Comparison of ENCODE assay signal across 8 mouse cellular contexts in the genomic region with DNA sequence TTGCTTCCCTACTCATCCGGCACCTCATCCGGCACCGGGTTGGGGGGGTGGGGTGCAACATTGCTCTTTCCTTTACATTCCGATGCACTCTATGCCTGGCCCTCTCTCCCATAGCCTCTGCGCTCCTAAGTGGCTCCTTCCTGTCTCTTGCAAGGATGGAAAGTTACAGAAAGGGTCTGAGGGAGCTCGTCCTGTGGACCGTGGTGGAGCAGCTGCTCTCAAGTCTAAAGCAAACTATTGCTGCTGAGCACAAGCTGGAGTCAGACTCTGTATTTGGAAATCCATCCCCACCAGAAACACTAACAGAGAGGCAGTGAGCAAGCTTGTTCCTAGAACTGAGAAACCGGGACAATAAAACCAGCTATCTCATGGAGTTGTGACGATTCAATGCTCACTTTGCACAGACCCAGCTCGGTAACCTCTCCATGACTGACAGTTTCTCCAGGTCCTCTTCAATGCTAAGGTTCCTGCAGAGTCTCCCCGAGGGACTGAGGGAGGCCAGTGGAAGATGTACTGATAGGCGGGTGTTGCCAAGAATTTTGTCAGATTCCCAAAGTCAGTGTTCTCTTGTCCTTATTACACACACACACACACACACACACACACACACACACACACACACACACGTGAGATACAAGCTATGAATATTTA. TPM values are rescaled to one million over a fixed set of nuclear protein-coding genes. Genes with fewer than 3 reads are reported as not detected.
DNase-seq lines count a peak whose midpoint lies in the region; ATAC-seq and TF ChIP-seq lines count a peak whose summit lies in the region.

No protein-coding gene starts in this region.

- no peak for TF ChIP-seq CTCF in E14TG2a.4 (conservative IDR thresholded peaks at IDR 0.05; ENCODE audit: low read length)
- TF ChIP-seq CTCF in kidney, postnatal 0 days (IDR thresholded peaks at IDR 0.05; ENCODE audit: low read depth): no peak

- H3K4me1 ChIP-seq in erythroblast, embryonic 14.5 days (ENCODE audit: control insufficient read depth): peaks cover 34% of the 10 kb centered on the region
- H3K4me1 ChIP-seq in E14TG2a.4 (replicated peaks; ENCODE audit: low read depth, low read length): peaks cover 32% of the 10 kb centered on the region
- H3K4me1 ChIP-seq in embryonic facial prominence, embryonic 15.5 days: peaks cover 19% of the 10 kb centered on the region
- H3K4me1 ChIP-seq in kidney, postnatal 0 days (replicated peaks; ENCODE audit: insufficient read depth, low read length): peaks cover 5% of the 10 kb centered on the region; the same call in 1 of the 2 replicates
- H3K4me1 ChIP-seq in midbrain, embryonic 14.5 days (ENCODE audit: control insufficient read depth, insufficient read depth, low read length): peaks cover 17% of the 10 kb centered on the region

- peak overlapping the region; percentile 92 for H3K9ac ChIP-seq in embryonic facial prominence, embryonic 15.5 days
- peak overlapping the region; percentile 94 for H3K9ac ChIP-seq in kidney, postnatal 0 days (ENCODE audit: low read depth, low read length)
- peak overlapping the region; percentile 83 for H3K9ac ChIP-seq in midbrain, embryonic 14.5 days (replicated peaks; ENCODE audit: low read length)

- H3K4me2 ChIP-seq in embryonic facial prominence, embryonic 15.5 days (replicated peaks): peak overlapping the region; percentile 71
- peak overlapping the region; percentile 81 for H3K4me2 ChIP-seq in kidney, postnatal 0 days (ENCODE audit: low read length)
- peak overlapping the region; percentile 76 for H3K4me2 ChIP-seq in midbrain, embryonic 14.5 days (ENCODE audit: low read length)

- H3K4me3 ChIP-seq in erythroblast, embryonic 14.5 days (replicated peaks): peak overlapping the region; percentile 93
- H3K4me3 ChIP-seq in E14TG2a.4 (replicated peaks; ENCODE audit: low read length): peak overlapping the region; percentile 99
- H3K4me3 ChIP-seq in embryonic facial prominence, embryonic 15.5 days (replicated peaks): peak overlapping the region; percentile 100
- H3K4me3 ChIP-seq in kidney, postnatal 0 days (replicated peaks; ENCODE audit: low read depth, low read length): peak overlapping the region; percentile 100
- H3K4me3 ChIP-seq in midbrain, embryonic 14.5 days (replicated peaks; ENCODE audit: low read depth, low read length): peak overlapping the region; percentile 96

- peak overlapping the region; percentile 90 for H3K27ac ChIP-seq in embryonic facial prominence, embryonic 15.5 days (replicated peaks)
- H3K27ac ChIP-seq in kidney, postnatal 0 days: peak overlapping the region; percentile 91
- peak overlapping the region; percentile 92 for H3K27ac ChIP-seq in midbrain, embryonic 14.5 days (replicated peaks; ENCODE audit: low read depth, low read length)

- under 1% methylated on average over 13 of the region's 13 CpGs for WGBS in embryonic facial prominence, embryonic 15.5 days
- under 1% methylated on average over 13 of the region's 13 CpGs for WGBS in kidney, postnatal 0 days
- 1% methylated on average over 13 of the region's 13 CpGs for WGBS in midbrain, embryonic 14.5 days

- ATAC-seq in erythroblast, adult 5-6 weeks (replicated peaks; ENCODE audit: low FRiP score, poor library complexity, severe bottlenecking): no peak
- no peak for ATAC-seq in embryonic facial prominence, embryonic 15.5 days (ENCODE audit: insufficient number of reproducible peaks, low FRiP score, low TSS enrichment, low read depth)
- ATAC-seq in kidney, postnatal 0 days (replicated peaks; ENCODE audit: low FRiP score, low read depth): no peak
- no peak for ATAC-seq in midbrain, embryonic 14.5 days (ENCODE audit: low FRiP score, low TSS enrichment)

- H3K36me3 ChIP-seq in erythroblast, embryonic 14.5 days (ENCODE audit: control insufficient read depth): peaks cover 10% of the 10 kb centered on the region
- no peaks in the 10 kb centered on the region for H3K36me3 ChIP-seq in E14TG2a.4 (ENCODE audit: insufficient read depth, low read length)
- no peaks in the 10 kb centered on the region for H3K36me3 ChIP-seq in embryonic facial prominence, embryonic 15.5 days
- H3K36me3 ChIP-seq in kidney, postnatal 0 days (ENCODE audit: insufficient read depth, low read length): no peaks in the 10 kb centered on the region
- no peaks in the 10 kb centered on the region for H3K36me3 ChIP-seq in midbrain, embryonic 14.5 days (ENCODE audit: control insufficient read depth, insufficient read depth, low read length)

- H3K9me3 ChIP-seq in erythroblast, embryonic 14.5 days (ENCODE audit: control insufficient read depth, low read length): peaks cover 9% of the 10 kb centered on the region
- H3K9me3 ChIP-seq in E14TG2a.4 (ENCODE audit: low read length): no peaks in the 10 kb centered on the region
- no peaks in the 10 kb centered on the region for H3K9me3 ChIP-seq in embryonic facial prominence, embryonic 15.5 days (replicated peaks)
- H3K9me3 ChIP-seq in kidney, postnatal 0 days (replicated peaks; ENCODE audit: low read length): no peaks in the 10 kb centered on the region
- H3K9me3 ChIP-seq in midbrain, embryonic 14.5 days (ENCODE audit: control insufficient read depth, low read length): no peaks in the 10 kb centered on the region

- peak; percentile 88 for DNase-seq in kidney, postnatal 0 days (ENCODE audit: low spot score)
- peak; percentile 34 for DNase-seq in midbrain, embryonic 14.5 days
- no peak for DNase-seq in adrenal gland, postnatal 4 days (ENCODE audit: low spot score in 2 of 2)
- no peak for DNase-seq in urinary bladder, postnatal 25 days (ENCODE audit: low spot score)

- H3K27me3 ChIP-seq in erythroblast, embryonic 14.5 days (ENCODE audit: control insufficient read depth): peaks cover 2% of the 10 kb centered on the region; the same call in 1 of the 2 replicates
- H3K27me3 ChIP-seq in E14TG2a.4 (ENCODE audit: insufficient read depth, low read length): peaks cover 17% of the 10 kb centered on the region
- no peaks in the 10 kb centered on the region for H3K27me3 ChIP-seq in embryonic facial prominence, embryonic 15.5 days
- H3K27me3 ChIP-seq in kidney, postnatal 0 days (ENCODE audit: insufficient read depth, low read length): no peaks in the 10 kb centered on the region
- no peaks in the 10 kb centered on the region for H3K27me3 ChIP-seq in midbrain, embryonic 14.5 days (ENCODE audit: control insufficient read depth, insufficient read depth, low read length)

RNA-seq across cellular contexts. Expression of a gene that starts 1.0 kb away (rescaled TPM):
- 0.36 and 0.43 TPM in 2 replicates for polyA plus RNA-seq in erythroblast, embryonic 14.5 days (2012)
- total RNA-seq in erythroblast, adult 5-6 weeks (2015; ENCODE audit: low replicate concordance): 8.4 and 8.5 TPM in 2 replicates
- total RNA-seq in erythroblast, adult 5-6 weeks (2017; ENCODE audit: low replicate concordance): 6.6 and 9.3 TPM in 2 replicates
- polyA plus RNA-seq in embryonic facial prominence, embryonic 15.5 days (2015; fragmentation: Nextera tagmentation; extraction: Ambion mirVana): 17.3 and 18.9 TPM in 2 replicates
- 19.0 and 21.6 TPM in 2 replicates for polyA plus RNA-seq in kidney, postnatal 0 days (2015; fragmentation: Nextera tagmentation; extraction: Ambion mirVana)
- 16.6 and 21.0 TPM in 2 replicates for polyA plus RNA-seq in midbrain, embryonic 14.5 days (2014; fragmentation: Nextera tagmentation; extraction: Ambion mirVana)
- 10 to 100 TPM; 32.5 to 43.8 TPM for total RNA-seq in adrenal gland, postnatal 4 days (2021)

RNA-seq across cellular contexts. Expression of a gene that starts 42.6 kb away (rescaled TPM):
- 0.08 and 0.21 TPM in 2 replicates for polyA plus RNA-seq in erythroblast, embryonic 14.5 days (2012)
- total RNA-seq in erythroblast, adult 5-6 weeks (2015; ENCODE audit: low replicate concordance): 4.2 and 7.7 TPM in 2 replicates
- 5.3 and 7.1 TPM in 2 replicates for total RNA-seq in erythroblast, adult 5-6 weeks (2017; ENCODE audit: low replicate concordance)
- polyA plus RNA-seq in embryonic facial prominence, embryonic 15.5 days (2015; fragmentation: Nextera tagmentation; extraction: Ambion mirVana): 81.8 and 98.5 TPM in 2 replicates
- 53.1 and 57.3 TPM in 2 replicates for polyA plus RNA-seq in kidney, postnatal 0 days (2015; fragmentation: Nextera tagmentation; extraction: Ambion mirVana)
- 15.1 and 16.6 TPM in 2 replicates for polyA plus RNA-seq in midbrain, embryonic 14.5 days (2014; fragmentation: Nextera tagmentation; extraction: Ambion mirVana)
- total RNA-seq in adrenal gland, postnatal 4 days (2021): 10 to 100 TPM; 34.5 to 55.3 TPM

Comparison
In these comparisons a context has a peak if more than half of its experiments do, and no peak if none do; other contexts are left out.
1. DNase-seq: peak in kidney, postnatal 0 days (single experiment) and midbrain, embryonic 14.5 days (single experiment); none in adrenal gland, postnatal 4 days (0 of 2) and urinary bladder, postnatal 25 days (single experiment).
2. RNA of a gene that starts 1.0 kb away (polyA plus RNA-seq): 16.6 to 21.0 TPM in midbrain, embryonic 14.5 days, 19.0 to 21.6 TPM in kidney, postnatal 0 days and 17.3 to 18.9 TPM in embryonic facial prominence, embryonic 15.5 days; 0.36 to 0.43 TPM in erythroblast, embryonic 14.5 days; every median in the first group is over 10 times any median in the second.
3. RNA of a gene that starts 42.6 kb away (polyA plus RNA-seq): 81.8 to 98.5 TPM in embryonic facial prominence, embryonic 15.5 days, 53.1 to 57.3 TPM in kidney, postnatal 0 days and 15.1 to 16.6 TPM in midbrain, embryonic 14.5 days; 0.08 to 0.21 TPM in erythroblast, embryonic 14.5 days; every median in the first group is over 10 times any median in the second.
4. Peak in every context shown above with its lines, with median percentiles within 50 percentile points of each other: H3K4me3 ChIP-seq, H3K27ac ChIP-seq, H3K4me2 ChIP-seq and H3K9ac ChIP-seq.